ENCODE assay signal across 22 mouse cellular contexts in the genomic region with DNA sequence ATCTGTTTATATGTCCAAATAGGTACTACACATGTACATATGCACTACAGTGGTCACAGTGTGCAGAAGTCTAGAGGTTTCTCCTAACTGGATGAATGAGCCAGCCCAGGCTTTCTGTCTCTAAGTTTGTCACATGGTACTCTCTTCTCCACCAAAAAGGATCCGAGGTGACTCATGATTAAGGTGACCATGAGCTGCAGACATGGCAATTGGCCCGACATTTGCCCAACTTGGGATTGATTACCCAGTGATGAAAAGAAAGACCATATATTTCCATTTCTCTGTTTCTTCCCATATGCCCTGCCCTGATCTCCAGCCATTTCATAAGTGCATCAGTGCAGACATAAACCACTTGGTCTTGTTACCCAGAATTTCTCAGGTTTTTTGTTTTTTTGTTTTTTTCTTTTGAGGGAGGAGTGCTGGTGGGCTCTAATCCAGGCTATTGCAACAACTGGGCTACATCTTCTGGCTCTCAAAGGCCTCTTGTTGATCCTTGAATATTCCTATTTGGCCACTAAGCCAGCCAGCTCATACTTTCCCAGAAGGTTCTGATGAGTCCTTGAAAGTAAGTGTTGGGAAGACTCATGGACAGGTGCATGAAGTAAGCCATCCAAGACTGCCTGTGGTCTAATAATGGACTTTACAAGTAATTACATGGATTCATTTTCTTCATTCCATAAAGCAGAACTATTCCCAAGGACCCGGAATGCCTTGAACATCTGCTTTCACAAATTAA. TPM values are rescaled to one million over a fixed set of nuclear protein-coding genes. Genes with fewer than 3 reads are reported as not detected.
"Had no signal": no experiment of that assay in that cellular context is flagged by ENCODE, and none has a peak within 500 bp of the region (broad histone marks: within the 10 kb centered on the region; RNA-seq: fewer than 3 reads in every experiment).

No protein-coding gene starts in this region.

- DNase-seq: lung, adult 18-20 months; lung, embryonic 14.5 days; lung, postnatal 10 days; lung, postnatal 4 days; right cerebral cortex, postnatal 14 days; spleen, adult 18-20 months; thymus, adult 18-20 months; thymus, postnatal 25 days; thymus, postnatal 4 days had no signal

RNA-seq across cellular contexts. Expression of a gene that starts 40.7 kb away (rescaled TPM):
- total RNA-seq: midbrain, postnatal 0 days; neutrophil, adult 5-6 weeks had no signal
- polyA plus RNA-seq: liver, embryonic 16.5 days; lung, embryonic 14.5 days; lung, embryonic 16.5 days; midbrain, embryonic 11.5 days; midbrain, embryonic 13.5 days; midbrain, embryonic 15.5 days; midbrain, postnatal 0 days; neural tube, embryonic 12.5 days; neural tube, embryonic 14.5 days; small intestine, adult 2 months; stomach, embryonic 14.5 days; stomach, embryonic 16.5 days; thymus, postnatal 0 days had no signal
